Mouse (Mus musculus) neutrophil, adult 65 days (primary cell): ENCODE measurements around the gene Spesp1. TPM values are rescaled to one million over a fixed set of nuclear protein-coding genes. Genes with fewer than 3 reads are reported as not detected.

Experiments used
- total RNA-seq: library from RNA; stranded (reverse); gene quantifications from 2 replicates; pipeline ENCODE4 v1.2.4, GENCODE M21; 2023

Gene Spesp1
- total RNA-seq, result not detected in 2 replicates

DNA sequence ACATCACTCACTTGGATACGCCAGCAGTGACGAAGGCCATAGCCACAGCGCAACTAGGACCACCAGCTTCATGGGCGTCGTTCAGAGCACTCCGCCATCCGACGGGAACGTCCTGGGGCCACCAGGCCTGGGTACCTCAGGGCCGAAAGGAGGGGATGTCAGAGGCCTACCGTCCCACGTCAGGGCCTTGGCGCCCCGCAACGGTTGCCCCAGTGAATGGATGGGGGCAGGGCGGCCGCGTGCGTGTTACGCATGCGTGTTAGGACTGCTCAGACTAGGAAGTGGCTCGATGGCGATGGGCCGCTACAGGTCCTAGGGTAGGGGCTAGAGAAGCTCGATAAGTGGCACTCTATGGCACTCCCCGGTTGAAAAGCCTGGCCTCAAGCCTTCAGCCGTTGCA lies at the start of gene Spesp1:
Gene Spesp1 (minus strand): TSS at position 218 of the 400 bp plus-strand sequence.

Other genes starting within 250 kb of the Spesp1 start
- 3.1 and 3.2 TPM in 2 replicates for gene Glce, start 159.6 kb downstream of the Spesp1 start, total RNA-seq
- 303 and 360 TPM in 2 replicates for gene Anp32a, start 59.1 kb upstream of the Spesp1 start, total RNA-seq